Mouse (Mus musculus): Measurements from ENCODE around the gene Farp2.

- TF ChIP-seq CTCF (IDR thresholded peaks at IDR 0.05), result no peak
- TF ChIP-seq EP300 (IDR thresholded peaks at IDR 0.05), result no peak
Measured at GRCm38 (mm10) chr1:93642692-93643091, 130.8 kb downstream of the Farp2 start.

Measured in lung, postnatal 0 days (tissue).